Mouse (Mus musculus) effector memory CD4-positive, alpha-beta T cell, adult 5 months (primary cell): Measurements from ENCODE around the gene Tfam. TPM values are rescaled to one million over a fixed set of nuclear protein-coding genes. Genes with fewer than 3 reads are reported as not detected.

Experiments used
- polyA plus RNA-seq: library from polyadenylated mRNA; unstranded; fragments of 100-300 nt; shearing (Covaris generic); gene quantifications from one replicate; pipeline ENCODE4 v1.2.1, GENCODE M21; 2017

Gene Tfam
- polyA plus RNA-seq = 91.7 TPM

DNA sequence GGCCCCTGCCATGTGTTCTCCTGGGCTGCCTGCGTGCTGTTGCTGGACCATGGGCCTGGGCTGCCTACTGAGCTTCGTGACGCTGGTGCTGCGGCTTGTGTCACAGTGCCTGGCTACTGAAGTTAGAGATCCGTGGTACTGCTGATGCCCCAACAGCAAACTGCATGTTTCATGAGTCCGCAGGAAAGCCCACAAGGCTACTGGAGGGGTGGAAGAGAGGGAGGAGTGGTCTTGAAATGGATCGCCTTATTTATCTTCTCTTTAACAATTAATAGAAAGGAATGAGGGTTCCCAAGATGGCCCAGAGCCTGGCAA, at the start of gene Tfam:
Gene Tfam, minus strand, starts transcription at position 41 of the 315 bp plus-strand sequence.

DNA sequence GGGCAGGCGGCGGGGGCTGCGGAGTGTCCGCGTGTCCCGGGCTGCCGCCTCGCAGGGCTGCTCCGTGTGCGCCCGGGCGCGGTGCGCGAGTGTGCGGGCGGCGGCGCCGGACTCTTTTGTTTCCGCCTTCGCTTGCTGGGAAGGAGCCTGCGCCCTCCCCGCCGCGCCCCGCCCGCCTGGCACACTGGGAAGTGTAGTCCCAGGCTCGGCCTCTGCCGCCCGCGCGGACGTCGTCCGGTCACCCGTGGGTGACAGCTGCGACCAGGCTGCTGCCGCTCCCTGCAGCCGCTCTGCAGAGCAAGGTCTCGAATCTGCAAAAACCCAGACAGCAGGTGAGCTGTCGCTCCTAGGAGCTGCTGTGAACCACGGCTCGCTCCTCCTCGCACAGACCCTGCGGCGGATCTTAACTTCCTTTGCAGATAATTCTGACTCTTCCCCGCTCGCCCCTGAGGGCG, 47.1 kb upstream of the Tfam start, which contains the start of gene Ube2d1:
Gene Ube2d1, minus strand, starts transcription at position 137 of the 455 bp plus-strand sequence.

Other genes with a start within 250 kb of the Tfam start
- gene Bicc1, start 78.6 kb downstream of the Tfam start, polyA plus RNA-seq = 0.14 TPM
- 49.7 TPM for gene Ube2d1, start 47.0 kb upstream of the Tfam start, polyA plus RNA-seq
- gene Cisd1, start 106.7 kb upstream of the Tfam start, polyA plus RNA-seq = 20.1 TPM
- 91.9 TPM for gene Ipmk, start 109.5 kb upstream of the Tfam start, polyA plus RNA-seq